Mouse (Mus musculus): Measurements from ENCODE around the gene Smim14. TPM values are rescaled to one million over a fixed set of nuclear protein-coding genes. Genes with fewer than 3 reads are reported as not detected.
"Not testable (repeated sequence)": the region's sequence is repeated elsewhere in the genome, so short reads cannot be mapped to it uniquely, and the experiment has no call there.

Smim14 gene
- polyA plus RNA-seq, 1 experiment from 2014 or later = 249 TPM

- Histone ChIP-seq H3K36me3 (ENCODE audit: insufficient read depth, low read length) (no peaks in the 10 kb centered on the region), H3K27ac (ENCODE audit: low read length) (no peak overlapping the region), H3K4me2 (replicated peaks; ENCODE audit: low read depth, low read length) (no peak overlapping the region), H3K9me3 (ENCODE audit: low read length) (no peaks in the 10 kb centered on the region), H3K4me1 (ENCODE audit: insufficient read depth, low read depth, low read length) (peaks cover 3% of the 10 kb centered on the region; the same call in 1 of the 2 replicates), H3K27me3 (replicated peaks; ENCODE audit: insufficient read depth, low read length) (no peaks in the 10 kb centered on the region), H3K4me3 (ENCODE audit: low read depth, low read length) (no peak overlapping the region), H3K9ac (replicated peaks; ENCODE audit: low read depth) (no peak overlapping the region)
- WGBS = 93% methylated on average over 3 of the region's 3 CpGs
- no peak for DNase-seq (ENCODE audit: low spot score)
- no peak for ATAC-seq
- TF ChIP-seq CTCF (IDR thresholded peaks at IDR 0.05) (no peak), EP300 (IDR thresholded peaks at IDR 0.05) (no peak)
These were observed 2.8 kb upstream of the Smim14 start for GRCm38 (mm10) chr5:65539786-65540185.

- ATAC-seq (no peak), DNase-seq (ENCODE audit: low spot score) (no peak)
- no peak overlapping the region for H3K4me3 ChIP-seq (ENCODE audit: low read depth, low read length)
- WGBS = 29% methylated on average over 4 of the region's 4 CpGs
- TF ChIP-seq EP300 (IDR thresholded peaks at IDR 0.05) (no peak), CTCF (IDR thresholded peaks at IDR 0.05) (no peak)
- no peaks in the 10 kb centered on the region for H3K27me3 ChIP-seq (replicated peaks; ENCODE audit: insufficient read depth, low read length)
- no peak overlapping the region for H3K27ac ChIP-seq (ENCODE audit: low read length)
- no peak overlapping the region; the same call in 1 of the 2 replicates for H3K4me2 ChIP-seq (replicated peaks; ENCODE audit: low read depth, low read length)
- H3K9me3 ChIP-seq (ENCODE audit: low read length) = no peaks in the 10 kb centered on the region
- H3K9ac ChIP-seq (replicated peaks; ENCODE audit: low read depth) = no peak overlapping the region
- peaks cover 3% of the 10 kb centered on the region; the same call in 1 of the 2 replicates for H3K4me1 ChIP-seq (ENCODE audit: insufficient read depth, low read depth, low read length)
- no peaks in the 10 kb centered on the region for H3K36me3 ChIP-seq (ENCODE audit: insufficient read depth, low read length)
These were observed 1.8 kb upstream of the Smim14 start for GRCm38 (mm10) chr5:65538829-65539228.

- WGBS = under 1% methylated on average over 4 of the region's 4 CpGs
- no peaks in the 10 kb centered on the region for H3K27me3 ChIP-seq (replicated peaks; ENCODE audit: insufficient read depth, low read length)
- DNase-seq (ENCODE audit: low spot score) (peak; percentile 26), ATAC-seq (no peak)
- H3K4me3 ChIP-seq (ENCODE audit: low read depth, low read length) = peak overlapping the region; percentile 93
- peak overlapping the region; percentile 99 for H3K27ac ChIP-seq (ENCODE audit: low read length)
- H3K36me3 ChIP-seq (ENCODE audit: insufficient read depth, low read length) = no peaks in the 10 kb centered on the region
- no peak for TF ChIP-seq CTCF (IDR thresholded peaks at IDR 0.05)
- TF ChIP-seq EP300 (IDR thresholded peaks at IDR 0.05) = no peak
- H3K9me3 ChIP-seq (ENCODE audit: low read length) = no peaks in the 10 kb centered on the region
- peak overlapping the region; percentile 89 for H3K9ac ChIP-seq (replicated peaks; ENCODE audit: low read depth)
- peak overlapping the region; percentile 76 for H3K4me2 ChIP-seq (replicated peaks; ENCODE audit: low read depth, low read length)
- peaks cover 3% of the 10 kb centered on the region; the same call in 1 of the 2 replicates for H3K4me1 ChIP-seq (ENCODE audit: insufficient read depth, low read depth, low read length)
These were observed 1.1 kb upstream of the Smim14 start for GRCm38 (mm10) chr5:65538121-65538520.

GRCm38 (mm10) chr5:65537420-65538071, 562 bp upstream of the Smim14 start:
- Histone ChIP-seq H3K4me2 (replicated peaks; ENCODE audit: low read depth, low read length) (peak overlapping the region; percentile 76), H3K27me3 (replicated peaks; ENCODE audit: insufficient read depth, low read length) (no peaks in the 10 kb centered on the region), H3K27ac (ENCODE audit: low read length) (peak overlapping the region; percentile 99), H3K9ac (replicated peaks; ENCODE audit: low read depth) (peak overlapping the region; percentile 89), H3K4me1 (ENCODE audit: insufficient read depth, low read depth, low read length) (peaks cover 3% of the 10 kb centered on the region; the same call in 1 of the 2 replicates), H3K9me3 (ENCODE audit: low read length) (no peaks in the 10 kb centered on the region), H3K4me3 (ENCODE audit: low read depth, low read length) (peak overlapping the region; percentile 93), H3K36me3 (ENCODE audit: insufficient read depth, low read length) (no peaks in the 10 kb centered on the region)
- DNase-seq (ENCODE audit: low spot score) (peak; percentile 85), ATAC-seq (peak; percentile 69)
- TF ChIP-seq CTCF (IDR thresholded peaks at IDR 0.05) = no peak
- TF ChIP-seq EP300 (IDR thresholded peaks at IDR 0.05) = no peak
- WGBS = under 1% methylated on average over 29 of the region's 59 CpGs

GRCm38 (mm10) chr5:65536068-65536465, 917 bp downstream of the Smim14 start:
- peak overlapping the region; percentile 89 for H3K9ac ChIP-seq (replicated peaks; ENCODE audit: low read depth)
- H3K36me3 ChIP-seq (ENCODE audit: insufficient read depth, low read length); H3K27me3 ChIP-seq (replicated peaks; ENCODE audit: insufficient read depth, low read length); ATAC-seq; H3K4me1 ChIP-seq (ENCODE audit: insufficient read depth, low read depth, low read length); H3K9me3 ChIP-seq (ENCODE audit: low read length); DNase-seq (ENCODE audit: low spot score): not testable (repeated sequence)
- H3K4me2 ChIP-seq (replicated peaks; ENCODE audit: low read depth, low read length) = peak overlapping the region; percentile 76
- 68% methylated on average over 10 of the region's 10 CpGs for WGBS
- H3K4me3 ChIP-seq (ENCODE audit: low read depth, low read length) = peak overlapping the region; percentile 93
- peak overlapping the region; percentile 99 for H3K27ac ChIP-seq (ENCODE audit: low read length)

GRCm38 (mm10) chr5:65535457-65536067, 1.4 kb downstream of the Smim14 start:
- Histone ChIP-seq H3K36me3 (ENCODE audit: insufficient read depth, low read length) (no peaks in the 10 kb centered on the region), H3K27ac (ENCODE audit: low read length) (no peak overlapping the region), H3K9me3 (ENCODE audit: low read length) (no peaks in the 10 kb centered on the region), H3K4me2 (replicated peaks; ENCODE audit: low read depth, low read length) (no peak overlapping the region), H3K4me1 (ENCODE audit: insufficient read depth, low read depth, low read length) (peaks cover 3% of the 10 kb centered on the region; the same call in 1 of the 2 replicates), H3K9ac (replicated peaks; ENCODE audit: low read depth) (no peak overlapping the region), H3K27me3 (replicated peaks; ENCODE audit: insufficient read depth, low read length) (no peaks in the 10 kb centered on the region), H3K4me3 (ENCODE audit: low read depth, low read length) (no peak overlapping the region)
- DNase-seq (ENCODE audit: low spot score) (peak; percentile 92), ATAC-seq (no peak)
- TF ChIP-seq CTCF (IDR thresholded peaks at IDR 0.05) (peak; percentile 64), EP300 (IDR thresholded peaks at IDR 0.05) (no peak)
- 54% methylated on average over 5 of the region's 5 CpGs for WGBS
